Mouse (Mus musculus): ENCODE data around the gene Nmrk1. TPM values are rescaled to one million over a fixed set of nuclear protein-coding genes. Genes with fewer than 3 reads are reported as not detected.
"Not testable (repeated sequence)": the region's sequence is repeated elsewhere in the genome, so short reads cannot be mapped to it uniquely, and the experiment has no call there.

Nmrk1 gene
- total RNA-seq (2021) = 1 to 10 TPM; 6.5 to 7.2 TPM

- DNase-seq (ENCODE audit: extremely low spot score in 1 of 2, low spot score in 1 of 2) = peak; percentile 84 to 90
Observed at GRCm38 (mm10) chr19:18631644-18632219, at the start of gene Nmrk1, which contains the start of gene Ostf1. Nmrk1 (plus strand) TSS chr19:18631950. Ostf1 (minus strand) TSS chr19:18631823.

GRCm38 (mm10) chr19:18582226-18582625 is 49.5 kb upstream of the Nmrk1 start:
- DNase-seq (ENCODE audit: extremely low spot score in 1 of 2, low spot score in 1 of 2) = no peak

GRCm38 (mm10) chr19:18582887-18583286 is 48.9 kb upstream of the Nmrk1 start:
- DNase-seq (ENCODE audit: extremely low spot score in 1 of 2, low spot score in 1 of 2) = no peak

- DNase-seq (ENCODE audit: extremely low spot score in 1 of 2, low spot score in 1 of 2) = no peak
Observed at GRCm38 (mm10) chr19:18583706-18584105, 48.0 kb upstream of the Nmrk1 start.

GRCm38 (mm10) chr19:18584621-18585020 is 47.1 kb upstream of the Nmrk1 start:
- no peak for DNase-seq (ENCODE audit: extremely low spot score in 1 of 2, low spot score in 1 of 2)

- DNase-seq (ENCODE audit: extremely low spot score in 1 of 2, low spot score in 1 of 2) = no peak
Observed at GRCm38 (mm10) chr19:18587118-18587517, 44.6 kb upstream of the Nmrk1 start.

- no peak for DNase-seq (ENCODE audit: extremely low spot score in 1 of 2, low spot score in 1 of 2)
Observed at GRCm38 (mm10) chr19:18588243-18588642, 43.5 kb upstream of the Nmrk1 start.

DNA sequence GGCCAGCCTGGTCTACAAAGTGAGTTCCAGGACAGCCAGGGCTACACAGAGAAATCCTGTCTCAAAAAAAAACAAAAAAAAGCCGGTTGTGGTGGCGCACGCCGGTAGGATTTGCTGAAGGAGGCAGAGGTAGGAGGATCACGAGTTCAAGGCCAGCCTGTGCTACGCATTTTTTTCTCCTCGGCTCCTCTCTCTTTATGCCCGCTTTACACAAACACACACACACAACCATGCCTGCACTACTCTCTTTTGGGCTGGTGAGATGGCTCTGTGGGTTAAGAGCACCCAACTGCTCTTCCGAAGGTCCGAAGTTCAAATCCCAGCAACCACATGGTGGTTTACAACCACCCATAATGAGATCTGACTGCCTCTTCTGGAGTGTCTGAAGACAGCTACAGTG is 42.9 kb upstream of the Nmrk1 start:
- not testable (repeated sequence) for DNase-seq (ENCODE audit: extremely low spot score in 1 of 2, low spot score in 1 of 2)

GRCm38 (mm10) chr19:18589276-18589675 is 42.5 kb upstream of the Nmrk1 start:
- DNase-seq (ENCODE audit: extremely low spot score in 1 of 2, low spot score in 1 of 2) = no peak

- no peak for DNase-seq (ENCODE audit: extremely low spot score in 1 of 2, low spot score in 1 of 2)
Observed at GRCm38 (mm10) chr19:18590234-18590633, 41.5 kb upstream of the Nmrk1 start.

DNA sequence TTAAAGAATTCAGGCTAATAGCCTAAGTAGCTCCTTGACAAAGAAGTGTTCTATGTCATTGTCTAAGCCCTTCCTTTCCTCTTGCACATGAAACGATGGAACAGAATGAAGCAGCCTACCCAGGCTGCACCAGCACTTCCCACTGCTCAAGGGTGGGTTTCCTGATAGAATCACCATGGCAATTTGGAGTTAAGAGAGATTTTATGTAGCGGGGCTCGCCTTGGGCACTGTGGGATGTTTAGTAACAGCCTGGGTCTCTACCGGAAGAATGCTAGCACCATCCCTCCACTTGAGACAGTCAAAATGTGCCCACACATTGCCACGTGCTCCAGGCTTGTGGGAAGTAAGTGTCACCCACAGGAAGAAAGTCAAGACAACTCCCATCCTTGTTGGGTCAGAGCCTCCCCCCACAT is 40.8 kb upstream of the Nmrk1 start:
- DNase-seq (ENCODE audit: extremely low spot score in 1 of 2, low spot score in 1 of 2) = no peak

GRCm38 (mm10) chr19:18592919-18593318 is 38.8 kb upstream of the Nmrk1 start:
- DNase-seq (ENCODE audit: extremely low spot score in 1 of 2, low spot score in 1 of 2) = no peak

- no peak for DNase-seq (ENCODE audit: extremely low spot score in 1 of 2, low spot score in 1 of 2)
Observed at GRCm38 (mm10) chr19:18593722-18594121, 38.0 kb upstream of the Nmrk1 start.

DNA sequence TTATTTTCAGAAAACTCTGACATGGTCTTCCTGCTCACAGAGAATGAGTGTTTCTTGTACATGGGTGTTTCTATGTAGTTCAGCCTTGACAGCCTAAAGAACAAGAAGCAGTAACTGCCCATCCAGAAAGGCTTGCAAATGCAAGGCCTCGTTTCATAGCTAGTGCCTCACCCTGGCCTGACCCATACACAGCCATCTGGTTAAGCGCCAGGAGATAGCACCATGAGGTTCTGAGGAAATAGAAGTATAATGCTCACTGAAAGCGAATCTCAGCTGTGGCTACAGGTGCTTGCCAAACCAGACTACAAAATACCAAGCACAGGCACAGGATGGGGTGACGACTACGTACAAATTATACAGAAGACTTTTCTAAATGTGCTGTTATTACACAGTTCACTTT is 34.9 kb upstream of the Nmrk1 start:
- no peak for DNase-seq (ENCODE audit: extremely low spot score in 1 of 2, low spot score in 1 of 2)

GRCm38 (mm10) chr19:18597772-18598171 is 34.0 kb upstream of the Nmrk1 start:
- DNase-seq (ENCODE audit: extremely low spot score in 1 of 2, low spot score in 1 of 2) = no peak

- no peak for DNase-seq (ENCODE audit: extremely low spot score in 1 of 2, low spot score in 1 of 2)
Observed at GRCm38 (mm10) chr19:18598265-18598926, 33.4 kb upstream of the Nmrk1 start.

DNA sequence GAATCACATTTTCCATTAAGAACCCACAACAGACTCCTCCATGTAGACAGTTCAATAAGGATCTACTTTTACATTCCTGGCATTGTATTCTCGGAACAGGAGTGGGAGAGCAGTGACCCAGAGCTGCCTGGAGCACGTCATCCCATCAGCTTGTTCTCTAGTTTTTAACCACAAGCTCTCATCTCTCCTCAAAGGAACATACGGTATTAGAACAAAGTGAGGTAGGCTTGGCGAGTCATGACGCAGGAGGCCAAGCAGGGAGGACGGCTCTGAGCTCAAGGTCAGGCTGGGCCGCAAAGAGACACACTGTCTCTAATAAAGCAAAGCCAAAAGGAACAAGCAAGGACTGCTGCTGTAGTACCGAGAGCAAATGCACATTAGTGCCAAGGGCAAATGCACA is 32.7 kb upstream of the Nmrk1 start:
- DNase-seq (ENCODE audit: extremely low spot score in 1 of 2, low spot score in 1 of 2) = no peak

- DNase-seq (ENCODE audit: extremely low spot score in 1 of 2, low spot score in 1 of 2) = no peak
Observed at GRCm38 (mm10) chr19:18599650-18600049, 32.1 kb upstream of the Nmrk1 start.

- no peak for DNase-seq (ENCODE audit: extremely low spot score in 1 of 2, low spot score in 1 of 2)
Observed at GRCm38 (mm10) chr19:18600611-18601010, 31.1 kb upstream of the Nmrk1 start.

- DNase-seq (ENCODE audit: extremely low spot score in 1 of 2, low spot score in 1 of 2) = no peak
Observed at GRCm38 (mm10) chr19:18603011-18603410, 28.7 kb upstream of the Nmrk1 start.

GRCm38 (mm10) chr19:18607907-18608306 is 23.8 kb upstream of the Nmrk1 start:
- no peak for DNase-seq (ENCODE audit: extremely low spot score in 1 of 2, low spot score in 1 of 2)

GRCm38 (mm10) chr19:18608975-18609374 is 22.8 kb upstream of the Nmrk1 start:
- no peak for DNase-seq (ENCODE audit: extremely low spot score in 1 of 2, low spot score in 1 of 2)

Measured in layer of hippocampus, postnatal 25 days (tissue).